ENCODE assay signal across 25 mouse cellular contexts in the genomic region with DNA sequence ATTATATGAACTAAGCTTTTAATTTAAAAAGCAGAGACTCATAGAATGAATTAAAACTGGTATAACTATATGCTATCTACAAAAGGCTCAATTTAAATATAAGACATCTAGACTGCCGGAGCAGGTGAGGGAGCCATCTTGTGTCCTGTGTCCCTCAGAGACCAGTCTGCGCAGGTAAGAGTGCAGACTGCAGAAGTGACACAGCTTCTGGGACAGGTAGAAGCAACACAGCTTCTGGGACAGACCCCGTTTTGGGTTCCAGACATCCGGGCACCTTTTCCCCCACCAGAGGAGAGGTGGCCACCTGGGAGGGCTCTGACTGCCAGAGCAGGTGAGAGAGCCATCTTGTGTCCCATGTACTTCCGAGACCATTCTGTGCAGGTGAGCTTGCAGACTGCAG. TPM values are rescaled to one million over a fixed set of nuclear protein-coding genes. Genes with fewer than 3 reads are reported as not detected.
DNase-seq lines count a peak whose midpoint lies in the region; ATAC-seq and TF ChIP-seq lines count a peak whose summit lies in the region.
"Had no signal": no experiment of that assay in that cellular context is flagged by ENCODE, and none has a peak within 500 bp of the region (broad histone marks: within the 10 kb centered on the region; RNA-seq: fewer than 3 reads in every experiment).

No protein-coding gene starts in this region.

- no peak for TF ChIP-seq CTCF in heart, adult 2 months (IDR thresholded peaks at IDR 0.05)
- no peak for TF ChIP-seq CTCF in liver, postnatal 0 days (IDR thresholded peaks at IDR 0.05; ENCODE audit: low read depth)

- H3K4me1 ChIP-seq in heart, embryonic 10.5 days, result no peaks in the 10 kb centered on the region
- H3K4me1 ChIP-seq in heart, adult 2 months (ENCODE audit: control insufficient read depth, insufficient read depth, low read length), result no peaks in the 10 kb centered on the region
- H3K4me1 ChIP-seq in liver, postnatal 0 days (ENCODE audit: insufficient read depth), result no peaks in the 10 kb centered on the region

- no peak overlapping the region for H3K4me2 ChIP-seq in liver, postnatal 0 days (ENCODE audit: low read depth, low read length)

- no peaks in the 10 kb centered on the region for H3K36me3 ChIP-seq in heart, embryonic 10.5 days
- no peaks in the 10 kb centered on the region for H3K36me3 ChIP-seq in heart, adult 2 months (ENCODE audit: control insufficient read depth, insufficient read depth, low read length)
- no peaks in the 10 kb centered on the region for H3K36me3 ChIP-seq in liver, postnatal 0 days (replicated peaks; ENCODE audit: insufficient read depth, low read length)
- H3K36me3 ChIP-seq: G1E had no signal

- no peak for TF ChIP-seq EP300 in heart, adult 2 months (IDR thresholded peaks at IDR 0.05; ENCODE audit: insufficient read depth, low read depth, low read length)
- TF ChIP-seq EP300 in liver, postnatal 0 days (IDR thresholded peaks at IDR 0.05; ENCODE audit: low read depth), result no peak

- intact Hi-C loops in heart, adult 2 months (cut with DNase I), result no loop called here

- H3K9me3 ChIP-seq in heart, embryonic 10.5 days, result no peaks in the 10 kb centered on the region
- no peaks in the 10 kb centered on the region for H3K9me3 ChIP-seq in liver, postnatal 0 days (ENCODE audit: low read length)
- H3K9me3 ChIP-seq: G1E had no signal

- no peak overlapping the region for H3K27ac ChIP-seq in heart, embryonic 10.5 days
- no peak overlapping the region for H3K27ac ChIP-seq in heart, adult 2 months
- no peak overlapping the region for H3K27ac ChIP-seq in liver, postnatal 0 days (ENCODE audit: low read depth)

- no peak for ATAC-seq in liver, postnatal 0 days
- ATAC-seq: activated CD4-positive, CD25-positive, alpha-beta regulatory T cell, adult 4 months; CD4-positive, CD25-positive, alpha-beta regulatory T cell, adult 4 months; Patski had no signal

- H3K4me3 ChIP-seq in heart, embryonic 10.5 days, result no peak overlapping the region
- no peak overlapping the region for H3K4me3 ChIP-seq in heart, adult 2 months
- no peak overlapping the region for H3K4me3 ChIP-seq in liver, postnatal 0 days (ENCODE audit: low read depth, low read length)

- no peak overlapping the region for H3K9ac ChIP-seq in heart, adult 2 months (ENCODE audit: low read depth, low read length)
- H3K9ac ChIP-seq in liver, postnatal 0 days (replicated peaks), result no peak overlapping the region

- no peak for TF ChIP-seq POLR2A in heart, adult 2 months (IDR thresholded peaks at IDR 0.05; ENCODE audit: insufficient read depth, low read depth, low read length)

- peak; percentile 62 for DNase-seq in heart, adult 11 months
- no peak for DNase-seq in heart, adult 8-10 months (ENCODE audit: low spot score)
- peak; percentile 67 for DNase-seq in heart, embryonic 10.5 days (ENCODE audit: low spot score)
- no peak for DNase-seq in heart, adult 2 months
- peak; percentile 7 for DNase-seq in liver, postnatal 0 days
- no peak for DNase-seq in liver
- DNase-seq: adrenal gland, adult 2 months; adrenal gland, adult 8-10 months; adrenal gland, postnatal 10 days; adrenal gland, postnatal 14 days; adrenal gland, postnatal 25 days; adrenal gland, postnatal 36 days; B cell, adult 2 months; cerebellum, adult 11 months; cerebellum, adult 11-12 months; cerebellum, adult 18-20 months had no signal

- WGBS in heart, embryonic 10.5 days, result 86% methylated on average over 5 of the region's 5 CpGs
- WGBS in heart, adult 2 months, result 91% methylated on average over 5 of the region's 5 CpGs
- 73% methylated on average over 5 of the region's 5 CpGs for WGBS in liver, postnatal 0 days (ENCODE audit: insufficient replicate concordance)

- no peaks in the 10 kb centered on the region for H3K27me3 ChIP-seq in heart, embryonic 10.5 days (ENCODE audit: insufficient read depth, poor library complexity, severe bottlenecking)
- H3K27me3 ChIP-seq in heart, adult 2 months (ENCODE audit: control insufficient read depth, insufficient read depth, low read length), result no peaks in the 10 kb centered on the region
- no peaks in the 10 kb centered on the region for H3K27me3 ChIP-seq in liver, postnatal 0 days (ENCODE audit: insufficient read depth, low read length)

- no peaks in the 10 kb centered on the region for H3K79me2 ChIP-seq in heart, adult 2 months (replicated peaks; ENCODE audit: control insufficient read depth, insufficient read depth, low read length)

RNA-seq across cellular contexts. Expression of gene Igfbp3, which starts 37.1 kb away (rescaled TPM):
- total RNA-seq in heart, adult 8-10 months (2022), result 10 to 100 TPM; 19.5 to 46.4 (median 24.3) TPM
- 15.7 and 25.9 TPM in 2 replicates for polyA plus RNA-seq in heart, embryonic 10.5 days (2016; fragmentation: Nextera tagmentation; extraction: Ambion mirVana)
- total RNA-seq in heart, adult 2 months (2021), result 10 to 100 TPM; 32.2 to 40.4 TPM
- 20.8 and 31.0 TPM in 2 replicates for polyA plus RNA-seq in heart, adult 2 months (2012; rRNA removed)
- 27.4 and 31.3 TPM in 2 replicates for polyA plus RNA-seq in liver, postnatal 0 days (2015; fragmentation: Nextera tagmentation; extraction: Ambion mirVana)
- total RNA-seq: CH12.LX, MEL had no signal
- polyA plus RNA-seq: activated CD4-positive, CD25-positive, alpha-beta regulatory T cell, adult 4 months; CD4-positive, CD25-positive, alpha-beta regulatory T cell, adult 4 months; G1E had no signal

RNA-seq across cellular contexts. Expression of gene Igfbp1, which starts 53.3 kb away (rescaled TPM):
- not detected for total RNA-seq in heart, adult 8-10 months (2022)
- polyA plus RNA-seq in heart, embryonic 10.5 days (2016; fragmentation: Nextera tagmentation; extraction: Ambion mirVana), result 0.15 and 4.3 TPM in 2 replicates
- not detected for total RNA-seq in heart, adult 2 months (2021)
- polyA plus RNA-seq in heart, adult 2 months (2012; rRNA removed), result not detected in 2 replicates
- 1,301 and 1,767 TPM in 2 replicates for polyA plus RNA-seq in liver, postnatal 0 days (2015; fragmentation: Nextera tagmentation; extraction: Ambion mirVana)
- total RNA-seq: adrenal gland, adult 18-20 months; adrenal gland, adult 8-10 months; adrenal gland, postnatal 25 days; CH12.LX; ES-E14; MEL had no signal
- polyA plus RNA-seq: activated CD4-positive, CD25-positive, alpha-beta regulatory T cell, adult 4 months; C2C12; CD4-positive, CD25-positive, alpha-beta regulatory T cell, adult 4 months; G1E had no signal

Comparison
In these comparisons a context has a peak if more than half of its experiments do, and no peak if none do; other contexts are left out.
1. DNase-seq: peak in heart, adult 11 months (single experiment), heart, embryonic 10.5 days (single experiment) and liver, postnatal 0 days (single experiment); none in heart, adult 8-10 months (single experiment), heart, adult 2 months (0 of 2) and liver (single experiment).
2. RNA of gene Igfbp1, which starts 53.3 kb away (polyA plus RNA-seq): 1,301 to 1,767 TPM in liver, postnatal 0 days; 0.15 to 4.3 TPM in heart, embryonic 10.5 days and not detected in heart, adult 2 months; every median in the first group is over 100 times any median in the second.